Mouse (Mus musculus) hindbrain, embryonic 15.5 days (tissue): ENCODE measurements around the gene Raly. TPM values are rescaled to one million over a fixed set of nuclear protein-coding genes. Genes with fewer than 3 reads are reported as not detected.
"Not testable (repeated sequence)": the region's sequence is repeated elsewhere in the genome, so short reads cannot be mapped to it uniquely, and the experiment has no call there.

Experiments used
- ATAC-seq: fragments of 200-750 bp; cut with Nextera tagmentation; 2 replicates; pipeline ENCODE4 v1.8.0; 2017; ENCODE audit warnings: low read depth, moderate number of reproducible peaks, moderate TSS enrichment; ENCODE audit not compliant: low FRiP score
- H3K27ac ChIP-seq: fragments of 300-500 bp; sonication (generic); replicated peaks from 2 replicates; pipeline ENCODE4 v1.5.1; 2015; ENCODE audit warnings: mild to moderate bottlenecking, inconsistent platforms
- H3K27me3 ChIP-seq: fragments of 300-500 bp; sonication (generic); 2 replicates; pipeline ENCODE4 v1.6.1; 2015; ENCODE audit warnings: control low read depth, inconsistent platforms
- H3K36me3 ChIP-seq: fragments of 300-500 bp; sonication (generic); 2 replicates; pipeline ENCODE4 v1.6.1; 2015; ENCODE audit warnings: control low read depth, inconsistent platforms
- H3K4me1 ChIP-seq: fragments of 300-500 bp; sonication (generic); replicated peaks from 2 replicates; pipeline ENCODE4 v1.6.1; 2015; ENCODE audit warnings: control low read depth, inconsistent platforms
- H3K4me2 ChIP-seq: fragments of 300-500 bp; sonication (generic); 2 replicates; pipeline ENCODE4 v1.6.1; 2015; ENCODE audit warnings: moderate library complexity, mild to moderate bottlenecking, inconsistent platforms
- H3K4me3 ChIP-seq: fragments of 300-500 bp; sonication (generic); 2 replicates; pipeline ENCODE4 v1.5.1; 2015; ENCODE audit warnings: mild to moderate bottlenecking, inconsistent platforms
- H3K9ac ChIP-seq: fragments of 300-500 bp; sonication (generic); 2 replicates; pipeline ENCODE4 v1.6.1; 2015; ENCODE audit warnings: inconsistent platforms
- H3K9me3 ChIP-seq: fragments of 300-500 bp; sonication (generic); 2 replicates; pipeline ENCODE4 v1.6.1; 2016; ENCODE audit warnings: control low read depth, inconsistent platforms
- WGBS: fragments of 180-500 bp; shearing (Covaris S2); methylation state at CpG from one replicate; pipeline ENCODE4 v1.1.7; 2015; 5-methylcytosine and 5-hydroxymethylcytosine counted together
- polyA plus RNA-seq: library from polyadenylated mRNA; unstranded; fragments of >200 nt; fragmentation: Nextera tagmentation; extraction: Ambion mirVana; gene quantifications from 2 replicates; pipeline ENCODE4 v1.2.1, GENCODE M21; 2015

The Raly gene
- polyA plus RNA-seq, 1 experiment from 2014 or later = 29.4 TPM

- Histone ChIP-seq H3K27ac (no peak overlapping the region), H3K4me2 (no peak overlapping the region), H3K4me1 (no peaks in the 10 kb centered on the region), H3K4me3 (no peak overlapping the region), H3K36me3 (peaks cover 69% of the 10 kb centered on the region), H3K27me3 (no peaks in the 10 kb centered on the region), H3K9ac (no peak overlapping the region), H3K9me3 (no peaks in the 10 kb centered on the region)
- ATAC-seq = no peak
Observed at GRCm38 (mm10) chr2:154869954-154870641, 79.2 kb downstream of the Raly start.

GRCm38 (mm10) chr2:154876621-154877020 is 85.7 kb downstream of the Raly start:
- 88% methylated on average over 2 of the region's 2 CpGs for WGBS
- peaks cover 47% of the 10 kb centered on the region for H3K36me3 ChIP-seq

GRCm38 (mm10) chr2:154891585-154891984 is 100.7 kb downstream of the Raly start:
- 25% methylated on average over 2 of the region's 2 CpGs for WGBS
- Histone ChIP-seq H3K9ac (peak overlapping the region; percentile 83), H3K27ac (no peak overlapping the region), H3K4me3 (peak overlapping the region; percentile 83), H3K4me2 (peak overlapping the region; percentile 69), H3K27me3 (0 out of 2 replicates have a peak, but pooled peaks cover 3% of the 10 kb centered on the region), H3K36me3 (peaks cover 11% of the 10 kb centered on the region), H3K9me3 (no peaks in the 10 kb centered on the region), H3K4me1 (peaks cover 28% of the 10 kb centered on the region)
- no peak for ATAC-seq

More at GRCm38 (mm10) chr2:154876621-154877020, 85.7 kb downstream of the Raly start:
- Histone ChIP-seq H3K27ac (no peak overlapping the region), H3K27me3 (no peaks in the 10 kb centered on the region), H3K9me3 (no peaks in the 10 kb centered on the region), H3K9ac (no peak overlapping the region), H3K4me2 (no peak overlapping the region), H3K4me1 (no peaks in the 10 kb centered on the region), H3K4me3 (no peak overlapping the region)
- no peak for ATAC-seq

GRCm38 (mm10) chr2:154892201-154893044 is 101.5 kb downstream of the Raly start, which contains the start of gene Eif2s2:
Gene Eif2s2 (minus strand): TSS chr2:154892935.
- peak; percentile 99 for ATAC-seq
- Histone ChIP-seq H3K4me3 (peak within 1 kb of the TSS; percentile 83), H3K27me3 (0 out of 2 replicates have a peak, but pooled peaks cover 3% of the 10 kb centered on the region), H3K27ac (peak within 1 kb of the TSS; percentile 75), H3K4me1 (peaks cover 28% of the 10 kb centered on the region), H3K36me3 (peaks cover 4% of the 10 kb centered on the region; the same call in 1 of the 2 replicates), H3K4me2 (peak within 1 kb of the TSS; percentile 74), H3K9ac (peak within 1 kb of the TSS; percentile 83), H3K9me3 (no peaks in the 10 kb centered on the region)
- under 1% methylated on average over 75 of the region's 75 CpGs for WGBS

GRCm38 (mm10) chr2:154893045-154893385 is 102.1 kb downstream of the Raly start:
- H3K27ac ChIP-seq = no peak overlapping the region
- no peaks in the 10 kb centered on the region for H3K9me3 ChIP-seq
- H3K36me3 ChIP-seq = peaks cover under 1% of the 10 kb centered on the region; the same call in 1 of the 2 replicates
- H3K4me3 ChIP-seq = peak overlapping the region; percentile 83
- H3K9ac ChIP-seq = peak overlapping the region; percentile 30; the same call in 1 of the 2 replicates
- ATAC-seq = peak; percentile 50
- H3K27me3 ChIP-seq = 0 out of 2 replicates have a peak, but pooled peaks cover 3% of the 10 kb centered on the region
- WGBS = 12% methylated on average over 12 of the region's 12 CpGs
- H3K4me1 ChIP-seq = peaks cover 28% of the 10 kb centered on the region
- peak overlapping the region; percentile 74 for H3K4me2 ChIP-seq

GRCm38 (mm10) chr2:154893548-154893947 is 102.7 kb downstream of the Raly start:
- peak overlapping the region; percentile 83; the same call in 1 of the 2 replicates for H3K4me3 ChIP-seq
- WGBS = 61% methylated on average over 4 of the region's 4 CpGs
- H3K4me2 ChIP-seq = peak overlapping the region; percentile 74
- H3K9me3 ChIP-seq = no peaks in the 10 kb centered on the region
- peaks cover 28% of the 10 kb centered on the region for H3K4me1 ChIP-seq
- H3K27ac ChIP-seq = no peak overlapping the region
- 0 out of 2 replicates have a peak, but pooled peaks cover 3% of the 10 kb centered on the region for H3K27me3 ChIP-seq
- no peaks in the 10 kb centered on the region for H3K36me3 ChIP-seq
- H3K9ac ChIP-seq = no peak overlapping the region
- ATAC-seq = no peak

- H3K9ac ChIP-seq, H3K4me1 ChIP-seq, H3K27me3 ChIP-seq, H3K9me3 ChIP-seq, H3K4me3 ChIP-seq, H3K27ac ChIP-seq, H3K4me2 ChIP-seq, ATAC-seq, H3K36me3 ChIP-seq: not testable (repeated sequence)
- WGBS = 90% methylated on average over 8 of the region's 8 CpGs
Observed at GRCm38 (mm10) chr2:154899004-154899403, 108.1 kb downstream of the Raly start.

GRCm38 (mm10) chr2:154899412-154899811 is 108.5 kb downstream of the Raly start:
- WGBS = 82% methylated on average over 4 of the region's 4 CpGs
- H3K4me1 ChIP-seq, H3K9ac ChIP-seq, H3K4me3 ChIP-seq, H3K27ac ChIP-seq, H3K9me3 ChIP-seq, ATAC-seq, H3K4me2 ChIP-seq, H3K27me3 ChIP-seq, H3K36me3 ChIP-seq: not testable (repeated sequence)

GRCm38 (mm10) chr2:154902111-154902510 is 111.2 kb downstream of the Raly start:
- Histone ChIP-seq H3K27me3 (no peaks in the 10 kb centered on the region), H3K27ac (no peak overlapping the region), H3K9ac (no peak overlapping the region), H3K9me3 (no peaks in the 10 kb centered on the region), H3K4me1 (no peaks in the 10 kb centered on the region), H3K36me3 (no peaks in the 10 kb centered on the region), H3K4me2 (no peak overlapping the region), H3K4me3 (no peak overlapping the region)
- WGBS = 95% methylated on average over 3 of the region's 3 CpGs
- ATAC-seq = no peak

- Histone ChIP-seq H3K27ac (no peak overlapping the region), H3K36me3 (no peaks in the 10 kb centered on the region), H3K27me3 (no peaks in the 10 kb centered on the region), H3K4me3 (no peak overlapping the region), H3K4me2 (no peak overlapping the region), H3K4me1 (no peaks in the 10 kb centered on the region), H3K9ac (no peak overlapping the region), H3K9me3 (no peaks in the 10 kb centered on the region)
- no peak for ATAC-seq
- WGBS = 39% methylated on average over 2 of the region's 2 CpGs
Observed at GRCm38 (mm10) chr2:154905796-154906195, 114.9 kb downstream of the Raly start.

GRCm38 (mm10) chr2:154908223-154908622 is 117.3 kb downstream of the Raly start:
- not testable (repeated sequence) for H3K9me3 ChIP-seq, H3K4me3 ChIP-seq, H3K27me3 ChIP-seq, ATAC-seq, H3K4me2 ChIP-seq, H3K36me3 ChIP-seq, H3K27ac ChIP-seq, H3K4me1 ChIP-seq, H3K9ac ChIP-seq
- WGBS = 45% methylated on average over 2 of the region's 2 CpGs

GRCm38 (mm10) chr2:154909789-154910188 is 118.9 kb downstream of the Raly start:
- no peaks in the 10 kb centered on the region for H3K4me1 ChIP-seq
- H3K9ac ChIP-seq = no peak overlapping the region
- ATAC-seq = no peak
- H3K27ac ChIP-seq = no peak overlapping the region
- no peaks in the 10 kb centered on the region for H3K9me3 ChIP-seq
- 76% methylated on average over 6 of the region's 6 CpGs for WGBS
- no peaks in the 10 kb centered on the region for H3K36me3 ChIP-seq
- no peaks in the 10 kb centered on the region for H3K27me3 ChIP-seq
- H3K4me3 ChIP-seq = no peak overlapping the region
- H3K4me2 ChIP-seq = no peak overlapping the region
